Comparison of ENCODE assay signal across 19 mouse cellular contexts in the genomic region with DNA sequence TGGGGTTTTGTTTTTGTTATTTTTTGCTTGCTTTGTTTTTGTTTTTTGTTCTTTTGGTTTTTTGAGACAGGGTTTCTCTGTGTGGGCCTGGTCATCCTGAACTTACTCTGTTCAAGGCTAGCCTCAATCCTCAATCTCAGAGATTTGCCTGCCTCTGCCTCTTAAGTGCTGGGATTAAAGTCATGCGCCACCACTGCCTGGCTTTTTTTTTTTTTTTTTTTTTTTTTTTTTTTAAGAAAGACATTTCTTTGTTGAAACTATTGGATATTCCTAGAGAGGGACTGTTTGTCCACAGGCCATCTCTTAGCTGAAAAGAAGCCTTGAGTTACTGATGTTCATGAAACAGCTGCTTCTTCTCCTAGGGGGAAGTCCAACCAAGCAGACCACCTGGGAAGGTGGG.
"Had no signal": no experiment of that assay in that cellular context is flagged by ENCODE, and none has a peak within 500 bp of the region (broad histone marks: within the 10 kb centered on the region; RNA-seq: fewer than 3 reads in every experiment).

No protein-coding gene starts in this region.

- H3K4me3 ChIP-seq: layer of hippocampus, adult 2 months; lung, embryonic 15.5 days; midbrain, embryonic 12.5 days; midbrain, embryonic 15.5 days; myocyte; neural tube, embryonic 13.5 days had no signal

- H3K27ac ChIP-seq: kidney, postnatal 0 days; layer of hippocampus, adult 2 months; lung, embryonic 15.5 days; midbrain, embryonic 12.5 days; midbrain, embryonic 15.5 days; neural tube, embryonic 13.5 days had no signal

- DNase-seq: kidney, adult 18-20 months; kidney, adult 9 months; kidney, postnatal 25 days; layer of hippocampus, adult 9-11 months; lung, adult 18-20 months; lung, postnatal 10 days; lung, postnatal 4 days; right cerebral cortex, postnatal 25 days; thymus, adult 18-20 months; thymus, postnatal 36 days had no signal

- H3K4me1 ChIP-seq: midbrain, embryonic 15.5 days had no signal

- H3K4me2 ChIP-seq: lung, embryonic 15.5 days; midbrain, embryonic 12.5 days; midbrain, embryonic 15.5 days; neural tube, embryonic 13.5 days had no signal

- H3K36me3 ChIP-seq: lung, embryonic 15.5 days; midbrain, embryonic 12.5 days; midbrain, embryonic 15.5 days; neural tube, embryonic 13.5 days had no signal

- ATAC-seq: inflammation-experienced regulatory T-cells, adult 6 months; intestine, embryonic 16.5 days; midbrain, embryonic 15.5 days had no signal

- H3K27me3 ChIP-seq: lung, embryonic 15.5 days; midbrain, embryonic 12.5 days; midbrain, embryonic 15.5 days; neural tube, embryonic 13.5 days had no signal

- H3K9ac ChIP-seq: lung, embryonic 15.5 days; midbrain, embryonic 12.5 days; midbrain, embryonic 15.5 days; neural tube, embryonic 13.5 days had no signal

- H3K9me3 ChIP-seq: lung, embryonic 15.5 days; midbrain, embryonic 12.5 days; midbrain, embryonic 15.5 days; neural tube, embryonic 13.5 days had no signal
